Mouse (Mus musculus) inflammation-experienced regulatory T-cells, adult 6 months (primary cell): ENCODE measurements around the gene Lmln. TPM values are rescaled to one million over a fixed set of nuclear protein-coding genes. Genes with fewer than 3 reads are reported as not detected.
"Not testable (repeated sequence)": the region's sequence is repeated elsewhere in the genome, so short reads cannot be mapped to it uniquely, and the experiment has no call there.

Source experiments
- ATAC-seq: one replicate; pipeline ENCODE4 v1.8.0; 2017
- polyA plus RNA-seq, 3 experiments: library from polyadenylated mRNA; unstranded; fragments of 100-300 nt; shearing (Covaris generic); gene quantifications; one replicate each; pipeline ENCODE4 v1.2.1; 2017

Lmln gene
- polyA plus RNA-seq: under 1 TPM; 0.12 to 0.57 (median 0.24) TPM

DNA sequence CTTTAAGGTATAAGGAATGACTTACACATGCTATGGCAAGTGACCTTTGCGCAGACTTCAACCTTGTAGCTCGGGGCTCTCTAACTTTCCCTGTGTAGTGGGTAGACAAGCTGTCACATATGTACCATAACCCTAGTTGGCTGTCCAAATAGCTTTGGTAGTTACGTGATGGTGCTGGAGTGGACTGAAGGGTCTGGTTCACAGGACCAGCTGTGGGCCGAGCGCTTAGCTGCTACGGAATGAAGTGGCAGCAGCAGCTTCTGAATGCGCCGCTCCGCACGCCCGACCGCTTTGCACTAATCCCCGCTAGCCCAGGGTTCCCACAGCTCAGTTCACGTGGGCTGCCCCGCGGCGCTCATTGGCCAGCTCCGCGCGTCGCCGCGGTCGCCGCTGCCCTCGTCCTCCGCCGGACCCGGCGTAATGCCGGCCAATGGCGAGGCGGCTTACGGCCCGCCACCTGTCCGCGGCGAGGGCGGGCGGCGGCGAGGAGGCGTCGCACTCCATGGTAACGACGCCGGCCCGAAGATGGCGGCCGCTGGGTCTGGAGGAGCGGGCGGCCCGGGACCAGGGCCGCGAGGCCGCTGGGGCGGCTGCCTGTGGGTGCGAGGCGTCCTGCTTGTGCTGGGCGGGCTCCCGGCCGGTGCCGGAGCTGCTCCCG is at the start of gene Lmln:
Gene Lmln (plus strand): TSS at position 498 of the 658 bp plus-strand sequence.
- ATAC-seq: peak; percentile 78

- ATAC-seq: no peak
These were observed 48.5 kb upstream of the Lmln start for GRCm38 (mm10) chr16:33013801-33014200.

- ATAC-seq: no peak
These were observed 47.4 kb upstream of the Lmln start for GRCm38 (mm10) chr16:33014921-33015320.

- no peak for ATAC-seq
These were observed 46.9 kb upstream of the Lmln start for GRCm38 (mm10) chr16:33015396-33015907.

DNA sequence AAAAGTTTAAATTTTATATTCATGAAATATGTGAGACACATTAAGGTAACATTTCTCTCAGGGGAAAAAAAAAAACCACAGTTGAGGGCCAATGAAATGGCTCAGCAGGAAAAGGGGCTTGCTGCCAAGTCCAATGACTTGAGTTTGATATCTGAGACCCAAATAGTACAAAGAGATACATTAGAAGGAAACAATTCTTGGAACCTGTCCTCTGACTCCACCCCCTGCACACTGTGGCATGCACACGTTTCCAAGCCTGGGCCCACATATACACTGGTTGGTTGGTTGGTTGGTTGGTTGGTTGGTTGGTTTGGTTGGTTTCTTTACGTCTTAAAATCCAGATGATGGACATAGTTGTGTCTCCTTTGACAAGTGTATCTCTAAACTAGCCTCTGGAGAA is 46.3 kb upstream of the Lmln start:
- no peak for ATAC-seq

DNA sequence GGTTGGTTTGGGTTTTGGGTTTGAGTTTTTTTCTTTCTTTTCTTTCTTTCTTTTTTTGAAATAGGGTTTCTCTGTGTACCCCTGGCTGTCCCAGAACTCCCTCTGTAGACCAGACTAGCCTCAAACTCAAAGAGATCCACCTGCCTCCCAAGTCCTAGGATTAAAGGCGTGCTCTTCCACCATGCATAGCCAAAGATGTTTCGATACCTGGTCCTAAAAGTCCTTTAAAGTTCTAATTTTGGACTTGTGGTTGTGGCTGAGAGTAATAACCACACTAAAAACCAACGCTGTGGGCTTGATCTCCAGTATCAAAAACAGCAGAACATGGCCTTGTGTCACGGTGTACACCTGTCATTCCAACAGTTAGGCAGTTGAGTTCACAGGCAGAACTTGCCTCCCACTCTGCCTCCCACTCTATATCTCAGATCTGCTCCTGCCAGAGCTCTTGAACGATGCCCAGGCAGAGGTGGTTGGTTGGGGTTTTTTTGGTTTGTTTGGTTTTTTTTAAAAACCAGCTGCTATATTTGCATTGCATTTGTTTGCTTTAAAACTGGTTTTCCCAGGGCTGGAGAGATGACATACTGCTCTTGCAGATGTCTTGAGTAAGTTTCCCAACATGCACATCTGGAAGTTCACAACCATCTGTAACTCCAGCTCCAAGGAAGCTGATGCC is 44.5 kb upstream of the Lmln start:
- ATAC-seq: no peak

DNA sequence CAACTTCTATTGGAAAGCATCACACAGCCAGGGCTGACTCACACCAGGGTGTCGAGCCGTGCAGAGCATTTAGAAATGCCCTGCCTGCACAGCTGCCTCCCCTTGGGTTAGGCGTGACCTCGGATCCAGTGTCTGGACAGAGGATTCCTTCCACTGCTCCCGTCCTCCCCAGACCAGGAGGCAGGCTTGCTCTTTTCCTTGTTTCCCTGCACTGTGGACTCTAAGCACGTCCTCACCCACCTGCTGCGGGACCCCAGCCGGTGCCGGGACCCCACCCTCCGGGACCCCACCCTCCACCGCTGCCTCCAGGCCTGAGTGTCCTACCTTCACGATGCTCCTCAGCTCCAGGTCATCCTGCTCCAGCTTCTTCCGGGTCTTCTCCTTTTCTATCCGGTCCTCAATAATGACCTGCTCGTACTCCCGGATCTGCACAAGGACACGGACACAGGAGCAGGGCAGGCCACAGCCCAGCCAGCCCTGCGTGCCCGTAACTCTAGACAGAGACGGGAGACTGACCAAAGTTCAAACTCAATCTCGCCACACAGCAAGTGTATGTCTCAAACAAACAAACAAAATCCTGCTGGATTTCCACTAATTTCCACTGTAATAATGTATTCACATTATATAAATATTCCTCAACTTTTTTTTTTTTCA is 43.1 kb upstream of the Lmln start:
- no peak for ATAC-seq

- no peak for ATAC-seq
These were observed 40.9 kb upstream of the Lmln start for GRCm38 (mm10) chr16:33021381-33021780.

DNA sequence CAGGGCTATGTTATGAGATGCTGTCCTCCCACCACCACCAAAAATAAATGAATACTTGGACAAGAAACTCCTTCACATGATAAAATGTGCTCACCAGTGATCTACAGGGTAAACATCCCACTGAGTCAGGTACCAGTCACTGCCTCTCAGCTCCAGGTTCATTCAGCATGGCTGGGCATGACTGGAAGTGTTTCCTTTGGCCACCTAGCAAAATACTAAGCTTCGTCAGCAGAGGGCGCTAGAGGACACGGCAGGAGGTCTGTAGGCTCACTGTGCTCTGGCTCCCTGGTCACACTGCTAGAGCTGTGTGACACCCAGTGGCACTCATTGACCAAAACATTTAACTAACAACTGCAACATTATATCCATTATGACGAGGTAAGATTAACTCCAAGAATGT is 38.6 kb upstream of the Lmln start:
- ATAC-seq: peak; percentile 50

DNA sequence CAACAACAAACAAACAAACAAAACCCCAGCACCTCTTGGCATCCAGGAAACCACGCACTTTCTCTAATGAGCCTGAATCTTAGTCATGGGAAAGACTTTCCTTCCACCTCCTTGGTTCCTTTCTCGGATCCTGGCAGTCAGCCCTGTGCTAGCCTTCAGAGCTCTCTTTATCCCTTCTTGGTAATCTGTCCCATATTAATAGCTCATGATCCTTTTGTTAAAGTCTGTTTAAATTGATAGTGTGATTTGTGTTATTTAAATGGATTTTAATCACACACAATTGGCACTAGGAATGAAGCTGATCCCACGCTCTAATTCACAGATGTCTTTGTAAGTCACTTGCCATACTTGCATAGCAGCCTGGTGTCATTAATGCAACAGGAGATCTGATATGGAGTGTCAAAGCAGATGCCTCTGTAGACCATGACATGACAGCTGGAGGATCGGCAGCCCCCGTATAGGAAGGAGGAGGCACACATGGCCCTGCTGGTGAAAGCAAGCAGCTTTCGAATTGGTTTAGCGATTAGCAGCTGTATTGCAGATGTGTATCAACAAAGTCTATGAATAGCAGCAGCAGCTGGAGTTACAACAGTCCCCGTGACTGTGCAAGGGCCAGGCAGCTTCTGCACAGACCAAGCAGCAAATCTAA is 37.7 kb upstream of the Lmln start:
- ATAC-seq: no peak

DNA sequence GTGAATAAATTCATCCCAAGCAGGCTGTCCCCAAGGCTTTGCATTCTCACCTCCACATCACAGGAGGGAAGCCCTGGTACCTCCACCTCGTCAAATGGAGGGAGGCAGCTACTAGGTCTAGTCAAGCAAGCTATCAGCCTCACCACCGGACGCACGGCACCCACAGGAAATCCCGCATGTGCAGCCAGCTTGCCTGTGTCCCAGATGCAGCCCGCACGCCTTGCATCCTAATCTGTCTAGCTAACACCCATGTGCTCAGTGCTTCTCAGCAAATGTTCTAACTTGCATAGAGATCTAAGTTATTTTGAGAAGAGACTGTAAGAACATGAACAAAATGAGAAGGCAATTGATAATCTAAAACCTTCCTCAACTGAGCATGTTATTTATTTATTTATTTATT is 36.0 kb upstream of the Lmln start:
- no peak for ATAC-seq

DNA sequence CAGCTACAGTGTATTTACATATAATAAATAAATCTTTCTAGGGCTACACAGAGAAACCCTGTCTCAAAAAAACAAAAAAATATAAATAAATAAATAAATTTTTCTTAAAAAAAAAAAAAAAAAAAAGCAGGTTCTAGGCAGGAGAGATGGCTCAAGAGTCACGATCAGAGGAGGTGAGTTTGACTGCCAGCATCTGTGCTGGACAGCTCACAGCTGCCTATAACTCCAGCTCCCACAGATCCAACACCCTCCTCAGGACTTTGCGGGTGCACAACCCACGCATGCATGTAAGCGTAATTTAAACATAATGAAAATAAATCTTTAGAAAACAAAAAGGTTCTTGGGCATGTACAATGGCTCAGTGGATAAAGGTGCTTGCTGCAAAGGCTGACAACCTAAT is 26.3 kb upstream of the Lmln start:
- no peak for ATAC-seq

GRCm38 (mm10) chr16:33042682-33043081 is 19.6 kb upstream of the Lmln start:
- no peak for ATAC-seq

DNA sequence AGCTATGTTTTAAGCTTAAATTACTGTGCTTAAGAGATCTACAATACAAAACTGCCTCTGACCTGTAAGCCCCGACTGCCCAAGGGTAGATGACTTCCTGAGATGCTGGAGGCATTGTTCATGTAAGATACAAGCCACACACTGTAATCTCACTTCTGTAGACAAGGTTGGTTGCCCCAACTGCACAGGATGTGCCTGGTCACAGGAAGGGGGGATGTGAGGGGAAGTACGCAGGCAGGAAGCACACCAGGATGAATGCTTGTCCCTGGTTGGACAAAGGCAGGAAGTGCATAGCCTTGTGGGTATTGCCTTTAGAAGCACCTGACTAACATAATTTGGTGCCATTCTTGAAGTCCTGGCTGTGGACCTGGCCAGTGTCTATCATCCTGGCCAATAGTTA is 19.1 kb upstream of the Lmln start:
- ATAC-seq: peak; percentile 79

GRCm38 (mm10) chr16:33048004-33048403 is 14.3 kb upstream of the Lmln start:
- no peak for ATAC-seq

GRCm38 (mm10) chr16:33048686-33049085 is 13.6 kb upstream of the Lmln start:
- ATAC-seq: no peak

GRCm38 (mm10) chr16:33049809-33050208 is 12.5 kb upstream of the Lmln start:
- ATAC-seq: no peak

DNA sequence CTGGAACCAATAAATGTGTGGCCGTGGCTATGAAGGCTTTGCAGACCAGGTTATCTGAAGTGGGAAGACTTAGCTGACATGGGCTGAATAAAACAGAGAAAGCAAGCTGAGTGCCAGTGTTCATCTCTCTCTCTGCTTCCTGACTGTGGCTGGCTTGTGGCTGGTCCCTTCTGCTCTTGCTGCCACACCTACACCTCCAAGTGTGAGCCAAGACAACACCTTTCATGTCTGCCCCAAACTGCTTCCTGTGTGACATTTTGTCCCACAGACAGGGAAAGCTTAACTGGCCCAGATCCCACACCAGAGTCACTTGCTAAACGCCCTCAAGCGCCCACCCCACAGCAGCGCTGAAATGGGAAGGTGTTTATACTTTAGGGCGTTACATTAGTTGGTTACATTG is 9.2 kb upstream of the Lmln start:
- ATAC-seq: no peak

DNA sequence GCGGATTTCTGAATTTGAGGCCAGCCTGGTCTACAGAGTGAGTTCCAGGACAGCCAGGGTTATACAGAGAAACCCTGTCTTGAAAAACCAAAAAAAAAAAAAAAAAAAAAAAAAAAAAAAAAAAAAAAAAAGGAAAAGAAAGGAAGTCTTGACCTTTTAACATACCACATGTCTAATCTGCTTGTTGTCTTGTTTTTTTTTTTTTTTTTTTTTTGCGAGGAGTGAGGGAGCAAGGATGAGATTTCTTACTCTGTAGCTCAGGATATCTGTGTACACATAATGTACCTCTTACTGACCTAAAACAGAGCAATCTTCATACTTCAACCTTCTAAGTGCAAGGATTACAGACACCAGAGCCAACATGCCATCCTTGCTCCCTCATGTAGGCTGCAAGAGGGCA is 7.4 kb upstream of the Lmln start:
- ATAC-seq: not testable (repeated sequence)

DNA sequence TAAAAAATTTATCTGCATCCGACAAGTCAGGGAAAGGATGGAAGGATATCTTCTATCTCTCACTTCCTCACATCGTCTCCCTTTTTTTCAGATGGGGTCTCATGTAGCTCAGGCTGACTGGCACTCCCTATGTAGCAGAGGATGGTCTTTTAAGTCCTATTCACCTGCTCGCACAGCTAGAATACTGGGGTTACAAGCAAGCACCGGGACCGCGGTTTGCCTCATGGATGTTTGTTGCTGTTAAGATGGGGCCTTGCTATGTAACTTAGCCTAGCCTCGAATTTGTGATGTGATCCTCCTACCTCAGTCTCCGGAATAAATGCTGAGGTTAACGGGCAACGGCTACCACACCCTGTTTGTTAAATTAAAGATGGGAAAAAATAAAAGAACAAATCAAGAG is 6.7 kb upstream of the Lmln start:
- peak; percentile 2 for ATAC-seq

- ATAC-seq: peak; percentile 88
These were observed 6.1 kb upstream of the Lmln start, which contains the start of the genes Iqcg and Rpl35a for GRCm38 (mm10) chr16:33056095-33056785. TSS of gene Iqcg (minus strand) at chr16:33056218. TSS of gene Rpl35a (plus strand) at chr16:33056453.

- ATAC-seq: no peak
These were observed 5.5 kb upstream of the Lmln start for GRCm38 (mm10) chr16:33056786-33057185.
